Mouse (Mus musculus) MEL-GATA-1-ER (cell line): ENCODE data around the gene Aimp2.

Experiments
- DNase-seq: peaks from one replicate; pipeline ENCODE4 v3.0.0-alpha.2; 2012; ENCODE audit warnings: low read depth; ENCODE audit errors: extremely low read depth

The Aimp2 gene

GRCm38 (mm10) chr5:143909417-143910400, at the start of gene Aimp2, which contains the start of gene Pms2:
Gene Aimp2, minus strand, starts transcription at chr5:143909847.
Gene Pms2, plus strand, starts transcription at chr5:143909964.
- DNase-seq: peak; percentile 97

- DNase-seq: no peak
These were observed 47.5 kb upstream of the Aimp2 start for GRCm38 (mm10) chr5:143957101-143957500.

GRCm38 (mm10) chr5:143950016-143950415, 40.4 kb upstream of the Aimp2 start:
- DNase-seq: no peak

GRCm38 (mm10) chr5:143948361-143948760, 38.7 kb upstream of the Aimp2 start:
- no peak for DNase-seq

GRCm38 (mm10) chr5:143943231-143944125, 33.8 kb upstream of the Aimp2 start:
- DNase-seq: no peak

GRCm38 (mm10) chr5:143941588-143941987, 31.9 kb upstream of the Aimp2 start:
- DNase-seq: no peak

GRCm38 (mm10) chr5:143936156-143936555, 26.5 kb upstream of the Aimp2 start:
- no peak for DNase-seq

- no peak for DNase-seq
These were observed 24.2 kb upstream of the Aimp2 start for GRCm38 (mm10) chr5:143933875-143934274.

- no peak for DNase-seq
These were observed 23.8 kb upstream of the Aimp2 start for GRCm38 (mm10) chr5:143933414-143933813.

- DNase-seq: no peak
These were observed 23.2 kb upstream of the Aimp2 start, which contains the start of gene Rsph10b for GRCm38 (mm10) chr5:143932831-143933230. Gene Rsph10b, plus strand, starts transcription at chr5:143933035.

- no peak for DNase-seq
These were observed 22.4 kb upstream of the Aimp2 start for GRCm38 (mm10) chr5:143931863-143932580.

- DNase-seq: no peak
These were observed 21.0 kb upstream of the Aimp2 start for GRCm38 (mm10) chr5:143930656-143931055.

GRCm38 (mm10) chr5:143929291-143929690, 19.6 kb upstream of the Aimp2 start:
- DNase-seq: no peak

- DNase-seq: no peak
These were observed 18.2 kb upstream of the Aimp2 start, which contains the start of gene Gm42421 for GRCm38 (mm10) chr5:143927875-143928274. Gene Gm42421, plus strand, starts transcription at chr5:143928175.

GRCm38 (mm10) chr5:143924781-143925452, 15.3 kb upstream of the Aimp2 start:
- DNase-seq: no peak

GRCm38 (mm10) chr5:143918120-143918519, 8.5 kb upstream of the Aimp2 start:
- no peak for DNase-seq

GRCm38 (mm10) chr5:143917418-143917817, 7.8 kb upstream of the Aimp2 start:
- DNase-seq: peak; percentile 36

- DNase-seq: no peak
These were observed 6.6 kb upstream of the Aimp2 start for GRCm38 (mm10) chr5:143916221-143916620.

GRCm38 (mm10) chr5:143908926-143909325, 721 bp downstream of the Aimp2 start:
- peak; percentile 25 for DNase-seq

GRCm38 (mm10) chr5:143906429-143906828, 3.2 kb downstream of the Aimp2 start:
- DNase-seq: no peak
